Mouse (Mus musculus) erythroblast, adult 5-6 weeks (primary cell): Measurements from ENCODE around the gene Gm34653. TPM values are rescaled to one million over a fixed set of nuclear protein-coding genes. Genes with fewer than 3 reads are reported as not detected.
"Not testable (repeated sequence)": the region's sequence is repeated elsewhere in the genome, so short reads cannot be mapped to it uniquely, and the experiment has no call there.

ENCODE experiments used
- ATAC-seq: replicated peaks from 2 replicates; pipeline ENCODE4 v1.8.0; 2016; ENCODE audit warnings: moderate number of reproducible peaks, mild to moderate bottlenecking, moderate TSS enrichment, inconsistent platforms; ENCODE audit not compliant: poor library complexity, low FRiP score, severe bottlenecking
- total RNA-seq, 2 experiments: library from RNA; stranded (forward) in 1 of 2; stranded (reverse) in 1 of 2; fragments of 150-400 nt in 1 of 2; fragments of 200-764, 138-1000 nt in 1 of 2; gene quantifications; 2 replicates each; pipeline versions ENCODE4 v1.2.3 to v1.2.4; 2015 to 2017; ENCODE audit warnings: low replicate concordance in 2 of 2

The Gm34653 gene
- total RNA-seq (2015; ENCODE audit: low replicate concordance) (not detected in 2 replicates), total RNA-seq (2017; ENCODE audit: low replicate concordance) (not detected in 2 replicates)

GRCm38 (mm10) chr2:34832766-34833457, at the start of gene Gm34653:
TSS of gene Gm34653 (plus strand) at chr2:34833007.
- not testable (repeated sequence) for ATAC-seq

DNA sequence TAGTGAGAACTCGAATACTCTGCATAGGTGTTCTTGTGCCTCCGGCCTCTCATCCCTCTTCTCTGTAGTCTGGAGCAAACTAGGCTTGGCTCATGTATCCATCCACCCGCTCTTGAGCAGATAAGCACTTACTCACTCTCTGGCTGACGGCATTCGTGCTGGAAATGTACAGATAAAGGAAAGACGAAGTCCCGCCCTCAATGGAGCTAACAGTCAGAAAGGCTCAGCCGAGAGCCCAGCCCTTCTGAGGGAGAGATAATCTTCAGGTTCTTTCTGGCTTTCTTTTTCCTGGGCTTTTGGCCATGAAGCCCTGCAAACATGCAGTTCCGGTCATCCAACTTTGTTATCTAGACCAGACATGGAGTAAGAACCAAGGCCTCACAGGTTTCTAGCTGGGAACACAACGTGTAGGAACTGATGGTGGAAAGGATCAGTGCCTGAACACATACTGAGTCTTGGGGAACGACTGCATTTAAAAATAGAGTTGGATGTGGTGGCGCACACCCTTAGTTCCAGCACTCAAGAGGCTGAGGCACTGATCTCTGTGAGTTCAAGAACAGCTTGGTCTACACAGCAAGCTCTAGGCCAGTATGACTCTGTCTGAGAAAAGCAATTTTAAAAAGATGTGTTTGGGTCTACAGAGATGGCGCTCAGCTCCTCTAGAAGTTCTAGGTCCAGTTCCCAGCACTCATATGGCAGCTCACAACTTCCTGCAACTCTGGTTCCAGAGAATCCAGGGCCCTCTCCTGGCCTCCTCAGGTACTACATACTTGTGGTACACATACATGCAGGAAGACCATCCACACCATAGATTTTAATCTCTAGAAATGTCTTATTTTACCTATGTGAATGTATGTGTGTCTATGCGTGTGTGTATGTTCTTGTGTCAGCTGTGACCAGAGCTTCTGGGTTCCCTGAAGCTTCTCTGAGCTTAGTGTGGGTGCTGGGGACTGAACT, 49.5 kb upstream of the Gm34653 start:
- peak; percentile 91 for ATAC-seq

GRCm38 (mm10) chr2:34784085-34784484, 48.7 kb upstream of the Gm34653 start:
- peak; percentile 79 for ATAC-seq

DNA sequence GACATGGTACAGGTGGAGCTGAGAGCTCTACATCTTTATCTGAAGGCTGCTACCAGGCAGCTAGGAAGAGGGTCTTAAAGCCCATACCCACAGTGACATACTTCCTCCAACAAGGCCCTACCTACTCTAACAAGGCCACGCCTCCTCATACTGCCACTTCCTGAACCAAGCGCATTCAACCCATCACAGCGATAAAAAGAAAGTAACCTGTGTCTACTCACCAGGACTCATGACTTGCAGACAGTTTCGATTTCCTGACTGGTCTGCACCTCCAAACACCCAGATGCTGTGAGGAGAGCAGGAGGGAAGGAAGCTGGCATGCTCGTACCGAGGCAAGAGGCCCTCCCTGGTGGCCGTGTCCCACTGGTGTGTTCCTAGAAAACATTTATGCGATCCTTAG, 42.5 kb upstream of the Gm34653 start:
- ATAC-seq = peak; percentile 87

DNA sequence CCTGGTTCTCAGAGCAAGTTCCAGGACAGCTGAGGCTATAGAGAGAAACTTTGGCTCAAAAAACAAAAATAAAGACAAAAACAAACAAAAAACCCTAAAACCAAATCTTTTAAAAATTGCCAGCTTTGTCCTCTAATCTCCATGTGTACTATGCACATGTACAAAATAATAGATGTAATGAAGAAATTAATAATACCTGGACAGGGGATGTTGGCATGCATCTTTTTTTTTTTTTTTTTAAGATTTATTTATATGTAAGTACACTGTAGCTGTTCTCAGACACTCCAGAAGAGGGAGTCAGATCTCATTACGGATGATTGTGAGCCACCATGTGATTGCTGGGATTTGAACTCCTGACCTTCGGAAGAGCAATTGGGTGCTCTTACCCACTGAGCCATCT, 40.3 kb upstream of the Gm34653 start:
- ATAC-seq = not testable (repeated sequence)

- no peak for ATAC-seq
Observed at GRCm38 (mm10) chr2:34794511-34794910, 38.3 kb upstream of the Gm34653 start.

GRCm38 (mm10) chr2:34795426-34795825, 37.4 kb upstream of the Gm34653 start:
- peak; percentile 36; the same call in 1 of the 2 replicates for ATAC-seq

GRCm38 (mm10) chr2:34799357-34800256, 33.2 kb upstream of the Gm34653 start, which contains the start of gene Rabepk:
TSS of gene Rabepk (minus strand) at chr2:34799912.
- ATAC-seq = peak; percentile 72

DNA sequence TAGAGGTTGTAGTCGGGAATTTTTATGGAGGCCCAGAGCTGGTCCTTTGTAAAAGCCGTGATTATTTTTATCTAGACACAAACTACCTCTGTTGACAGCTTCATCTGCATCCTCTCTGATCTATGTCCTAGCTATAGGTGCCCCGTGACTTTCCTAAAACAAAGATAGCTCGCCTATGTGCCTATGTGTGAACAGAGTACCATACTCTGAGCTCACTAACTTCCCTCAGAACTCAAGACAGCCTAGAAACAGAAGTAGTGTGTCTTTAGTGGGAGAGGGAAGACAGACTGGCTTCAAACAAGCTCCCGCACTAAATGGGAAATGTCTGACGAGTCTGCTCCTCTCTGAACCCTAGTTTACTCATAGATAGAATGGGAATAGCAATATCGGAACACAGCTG, 32.4 kb upstream of the Gm34653 start:
- ATAC-seq = no peak

DNA sequence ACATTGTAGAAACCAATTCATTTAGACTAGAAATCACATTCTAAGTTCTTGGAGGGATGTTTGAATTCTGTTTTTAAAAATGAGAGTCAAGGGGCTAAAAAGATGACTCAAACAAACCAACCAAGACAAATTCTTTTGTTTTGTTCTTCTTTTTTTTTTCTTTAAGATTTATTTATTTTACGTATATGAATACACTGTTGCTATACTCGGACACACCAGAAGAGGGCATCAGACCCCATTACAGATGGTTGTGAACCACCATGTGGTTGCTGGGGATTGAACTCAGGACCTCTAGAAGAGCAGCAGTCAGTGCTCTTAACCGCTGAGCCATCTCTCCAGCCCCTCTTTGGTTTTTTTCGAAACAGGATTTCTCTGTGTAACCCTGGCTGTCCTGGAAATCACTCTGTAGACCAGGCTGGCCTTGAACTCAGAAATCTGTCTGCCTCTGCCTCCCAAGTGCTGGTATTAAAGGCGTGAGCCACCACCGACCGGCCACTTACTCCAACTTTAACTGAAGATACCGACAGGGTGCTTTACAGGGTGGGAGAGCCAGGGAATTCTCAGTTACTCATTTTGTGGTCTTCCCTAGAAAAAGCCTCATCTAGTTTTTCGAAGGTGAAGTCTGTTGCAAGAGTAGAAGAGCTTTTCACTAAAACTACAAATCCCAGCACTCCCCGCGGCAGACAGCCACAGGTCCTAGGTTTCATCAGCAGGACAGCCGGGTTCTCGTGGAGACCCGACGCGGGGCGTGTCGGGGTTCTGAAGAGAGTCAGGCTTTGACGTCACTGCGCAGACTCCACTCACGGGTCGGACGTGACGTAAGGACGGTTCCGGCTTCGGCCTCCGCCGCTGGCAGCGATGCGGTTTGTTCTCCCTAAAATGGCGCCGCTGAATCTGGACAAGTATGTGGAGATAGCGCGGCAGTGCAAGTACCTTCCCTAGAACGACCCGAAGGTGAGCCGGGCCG, 31.0 kb upstream of the Gm34653 start:
- ATAC-seq = peak; percentile 76

DNA sequence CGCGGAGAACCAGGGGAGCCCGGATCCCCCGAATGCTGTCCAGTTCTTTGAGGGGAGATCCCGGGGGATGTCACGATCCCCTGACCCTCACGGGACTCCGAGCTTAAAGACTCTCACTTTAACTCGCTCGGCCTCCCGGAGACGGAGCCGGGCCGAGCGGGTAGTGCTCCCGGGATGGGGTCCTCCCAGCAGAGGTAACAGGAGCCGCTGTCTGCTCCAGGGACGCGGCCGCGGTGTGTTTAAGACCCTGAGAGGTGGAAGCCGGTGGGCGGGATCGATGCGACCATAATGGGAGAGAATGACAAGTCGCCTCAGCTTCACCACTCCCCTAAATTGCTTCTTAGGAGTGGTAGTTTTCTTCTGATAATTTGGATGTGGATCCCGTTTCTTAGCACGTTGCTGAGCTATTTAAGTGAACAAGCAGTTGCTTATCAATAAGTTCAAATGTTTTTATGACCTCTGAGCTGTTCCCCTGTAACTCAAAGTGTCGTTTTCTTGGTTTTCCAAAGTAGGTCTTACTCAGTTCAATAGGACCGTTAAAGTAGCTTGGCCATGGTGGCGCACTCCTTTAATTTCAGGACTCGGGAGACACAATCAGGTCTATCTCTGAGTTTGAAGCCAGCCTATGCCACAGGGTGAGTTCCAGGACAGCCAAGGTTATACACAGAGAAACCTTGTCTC, 30.1 kb upstream of the Gm34653 start:
- ATAC-seq = peak; percentile 24

DNA sequence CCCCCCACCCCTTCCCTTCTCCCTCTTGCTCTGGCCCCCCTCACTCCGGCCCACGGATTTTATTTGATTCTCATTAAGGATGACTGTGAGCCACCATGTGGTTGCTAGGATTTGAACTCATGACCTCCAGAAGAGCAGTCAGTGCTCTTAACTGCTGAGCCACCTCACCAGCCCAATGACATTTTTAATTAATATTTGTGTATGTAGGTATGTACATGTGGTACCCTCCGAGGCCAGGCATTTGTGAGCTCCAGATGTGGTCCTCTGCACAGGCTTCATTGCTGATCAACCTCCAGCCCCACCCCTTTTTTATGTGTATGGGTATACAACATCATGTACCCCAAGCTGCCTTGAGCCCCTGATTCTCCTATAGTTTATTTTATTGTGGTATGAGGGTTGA, 29.1 kb upstream of the Gm34653 start:
- ATAC-seq = no peak

- ATAC-seq = no peak
Observed at GRCm38 (mm10) chr2:34804172-34804571, 28.6 kb upstream of the Gm34653 start.

GRCm38 (mm10) chr2:34804815-34805214, 28.0 kb upstream of the Gm34653 start:
- peak; percentile 70 for ATAC-seq

DNA sequence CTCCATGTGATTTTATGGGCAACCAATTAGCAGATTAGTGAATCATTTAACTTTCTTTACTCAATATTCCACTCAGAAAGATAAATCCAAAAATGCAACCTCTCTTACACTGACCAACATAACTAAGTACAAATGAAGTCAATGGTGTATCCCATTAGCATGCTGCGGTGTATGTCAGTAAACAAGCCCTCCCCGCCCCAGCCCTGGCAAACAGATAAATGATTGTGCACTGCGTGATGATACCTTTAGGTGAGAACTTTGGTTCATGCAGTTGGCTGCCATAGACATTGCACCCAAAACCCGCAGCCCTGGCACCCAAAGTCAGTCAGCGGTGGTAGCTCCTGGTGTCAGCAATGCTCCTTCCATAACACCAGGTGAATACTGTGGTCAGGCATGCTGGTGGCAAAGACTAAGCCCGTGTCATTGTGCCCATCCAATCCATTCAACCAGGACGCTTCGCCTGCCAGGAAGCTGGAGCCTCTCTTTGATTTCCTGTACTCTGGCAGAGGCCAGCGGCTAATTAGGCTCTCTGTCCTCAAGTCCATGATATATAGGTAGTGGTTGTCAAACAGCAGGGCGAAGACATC, 27.4 kb upstream of the Gm34653 start:
- ATAC-seq = 0 out of 2 replicates have a peak, but pooled peaks have one; percentile 13

DNA sequence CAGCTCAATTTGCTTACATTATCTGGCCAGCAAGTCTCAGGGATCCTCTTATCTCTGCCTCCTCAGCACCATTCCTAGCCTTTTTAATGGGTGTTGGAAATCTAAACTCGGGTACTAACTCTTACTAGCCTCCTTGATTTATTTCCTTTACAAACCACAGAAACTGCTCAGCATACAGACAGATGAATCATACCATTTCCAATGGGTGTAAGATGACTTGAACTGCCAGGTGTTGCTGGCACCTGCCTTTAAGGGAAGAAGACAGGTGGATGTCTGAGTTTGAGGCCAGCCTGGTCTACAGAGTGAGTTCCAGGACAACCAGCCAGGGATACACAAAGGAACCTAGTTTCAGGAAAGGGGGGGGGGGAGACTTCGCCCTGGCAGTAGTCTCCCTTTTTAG, 24.8 kb upstream of the Gm34653 start:
- no peak for ATAC-seq

DNA sequence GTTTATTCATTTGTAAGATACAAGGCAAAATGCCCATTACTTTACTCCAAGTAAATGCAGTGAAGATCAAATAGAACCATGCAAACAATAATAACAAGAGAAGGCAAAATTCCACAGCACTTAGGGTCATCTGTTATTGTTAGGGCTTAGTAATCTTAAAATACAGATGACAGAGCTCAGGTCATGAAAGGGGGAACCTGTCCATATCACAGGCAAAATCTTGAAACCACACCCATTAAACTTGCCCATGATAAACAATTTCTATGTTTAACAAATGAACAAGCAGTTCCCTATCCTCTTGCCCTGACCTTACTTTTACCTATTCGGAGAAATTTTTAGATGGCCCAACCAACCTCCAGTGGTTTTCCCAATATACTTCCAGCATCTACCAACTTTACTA, 23.2 kb upstream of the Gm34653 start:
- no peak for ATAC-seq

DNA sequence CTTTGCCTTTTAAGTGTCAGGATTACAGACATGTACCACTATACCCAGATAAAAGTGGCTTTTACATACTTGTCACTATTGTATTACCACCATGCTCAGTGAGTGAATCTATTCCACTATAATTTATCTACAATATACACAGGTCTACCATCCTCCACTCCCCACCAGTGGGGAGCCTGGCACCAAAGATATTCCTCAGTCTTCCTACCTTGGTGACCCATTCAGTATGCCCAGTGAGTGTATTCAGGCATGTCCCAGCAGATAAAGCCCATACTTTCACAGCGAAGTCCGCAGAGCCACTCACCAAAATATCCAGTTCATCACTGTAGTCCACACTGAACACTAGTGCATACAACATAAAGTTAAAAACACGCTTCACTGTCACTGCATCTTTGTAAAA, 22.0 kb upstream of the Gm34653 start:
- ATAC-seq = peak; percentile 58
